Mouse (Mus musculus): ENCODE data around the gene Fjx1. TPM values are rescaled to one million over a fixed set of nuclear protein-coding genes. Genes with fewer than 3 reads are reported as not detected.

Gene Fjx1
- polyA plus RNA-seq, 1 experiment from 2014 or later, result 8.3 TPM

- DNase-seq, result peak; percentile 12
- H3K27ac ChIP-seq (ENCODE audit: low read depth), result no peak overlapping the region
Observed at GRCm38 (mm10) chr2:102406324-102407304, 45.7 kb downstream of the Fjx1 start.

DNA sequence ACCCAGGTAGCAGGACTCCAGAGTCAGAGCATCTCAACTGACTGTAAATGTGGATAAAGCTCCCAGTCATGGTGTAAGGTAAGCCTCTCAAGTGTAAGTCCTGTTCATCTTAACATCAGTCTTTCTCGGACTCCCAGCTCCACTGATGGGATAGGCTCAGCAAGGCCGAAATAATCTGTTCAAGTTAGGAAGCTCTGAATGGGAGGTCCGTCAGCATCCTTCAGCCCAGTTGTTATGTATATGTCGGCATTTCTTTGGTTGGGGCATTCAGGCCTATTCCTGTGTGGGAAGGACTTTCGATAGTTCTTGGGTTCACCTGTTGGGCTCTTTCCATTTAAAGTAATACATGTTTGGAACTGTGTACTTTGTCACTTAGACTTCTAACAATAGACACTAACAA, 48.3 kb downstream of the Fjx1 start:
- DNase-seq, result no peak
- H3K4me1 ChIP-seq (ENCODE audit: insufficient read depth), result peaks cover 10% of the 10 kb centered on the region
- H3K36me3 ChIP-seq (ENCODE audit: insufficient read depth), result peaks cover 3% of the 10 kb centered on the region; the same call in 1 of the 2 replicates
- no peak for TF ChIP-seq CTCF (IDR thresholded peaks at IDR 0.05; ENCODE audit: low read depth)
- WGBS, result 80% methylated on average over 5 of the region's 5 CpGs
- no peaks in the 10 kb centered on the region for H3K27me3 ChIP-seq (ENCODE audit: insufficient read depth, low read length)
- H3K4me3 ChIP-seq (ENCODE audit: low read depth, low read length), result no peak overlapping the region
- ATAC-seq (ENCODE audit: insufficient read depth), result no peak
- no peak overlapping the region for H3K9ac ChIP-seq
- no peak overlapping the region for H3K27ac ChIP-seq (ENCODE audit: low read depth)
- H3K4me2 ChIP-seq, result no peak overlapping the region
- H3K9me3 ChIP-seq (ENCODE audit: low read depth, low read length), result no peaks in the 10 kb centered on the region

More at GRCm38 (mm10) chr2:102406324-102407304, 45.7 kb downstream of the Fjx1 start:
- Histone ChIP-seq H3K36me3 (ENCODE audit: insufficient read depth) (no peaks in the 10 kb centered on the region), H3K4me2 (peak overlapping the region; percentile 21; the same call in 1 of the 2 replicates), H3K4me1 (ENCODE audit: insufficient read depth) (no peaks in the 10 kb centered on the region), H3K9me3 (ENCODE audit: low read depth, low read length) (no peaks in the 10 kb centered on the region), H3K9ac (no peak overlapping the region), H3K27me3 (ENCODE audit: insufficient read depth, low read length) (no peaks in the 10 kb centered on the region), H3K4me3 (ENCODE audit: low read depth, low read length) (no peak overlapping the region)
- 49% methylated on average over 4 of the region's 4 CpGs for WGBS
- no peak for TF ChIP-seq CTCF (IDR thresholded peaks at IDR 0.05; ENCODE audit: low read depth)
- peak; percentile 21; the same call in 1 of the 2 replicates for ATAC-seq (ENCODE audit: insufficient read depth)

DNA sequence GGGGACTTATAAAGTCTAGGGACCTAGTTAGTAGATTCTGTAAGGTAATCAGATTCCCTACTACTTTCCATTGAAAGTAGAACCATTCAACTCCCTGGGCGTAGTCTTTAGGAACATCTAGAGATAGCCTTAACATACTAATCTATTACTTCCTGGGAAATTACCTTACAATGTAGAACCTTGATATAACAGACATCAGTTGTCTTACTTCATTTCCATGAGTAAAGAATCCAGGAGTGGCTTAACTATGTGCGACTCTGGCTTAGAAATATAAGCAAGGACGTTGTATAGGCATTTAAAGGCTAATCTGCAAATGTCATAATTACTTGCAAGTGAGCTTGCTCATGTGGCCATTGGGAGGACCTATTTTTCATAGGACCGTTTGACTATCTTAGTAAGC, 49.0 kb downstream of the Fjx1 start:
- Histone ChIP-seq H3K27ac (ENCODE audit: low read depth) (no peak overlapping the region), H3K4me3 (ENCODE audit: low read depth, low read length) (no peak overlapping the region), H3K4me2 (no peak overlapping the region), H3K36me3 (ENCODE audit: insufficient read depth) (peaks cover 3% of the 10 kb centered on the region; the same call in 1 of the 2 replicates), H3K9ac (no peak overlapping the region), H3K9me3 (ENCODE audit: low read depth, low read length) (no peaks in the 10 kb centered on the region), H3K4me1 (ENCODE audit: insufficient read depth) (peaks cover 10% of the 10 kb centered on the region), H3K27me3 (ENCODE audit: insufficient read depth, low read length) (no peaks in the 10 kb centered on the region)
- DNase-seq (no peak), ATAC-seq (ENCODE audit: insufficient read depth) (no peak)
- WGBS, result 78% methylated on average over 4 of the region's 4 CpGs
- TF ChIP-seq CTCF (IDR thresholded peaks at IDR 0.05; ENCODE audit: low read depth), result no peak

GRCm38 (mm10) chr2:102401352-102401692, 51.0 kb downstream of the Fjx1 start:
- Histone ChIP-seq H3K9ac (peak overlapping the region; percentile 88), H3K4me3 (ENCODE audit: low read depth, low read length) (peak overlapping the region; percentile 66), H3K27me3 (ENCODE audit: insufficient read depth, low read length) (no peaks in the 10 kb centered on the region), H3K9me3 (ENCODE audit: low read depth, low read length) (no peaks in the 10 kb centered on the region), H3K27ac (ENCODE audit: low read depth) (peak overlapping the region; percentile 97), H3K4me2 (peak overlapping the region; percentile 93), H3K36me3 (ENCODE audit: insufficient read depth) (peaks cover 3% of the 10 kb centered on the region; the same call in 1 of the 2 replicates), H3K4me1 (ENCODE audit: insufficient read depth) (peaks cover 10% of the 10 kb centered on the region)
- ATAC-seq (ENCODE audit: insufficient read depth) (no peak; the same call in 1 of the 2 replicates), DNase-seq (no peak)
- WGBS, result 14% methylated on average over 6 of the region's 6 CpGs
- TF ChIP-seq CTCF (IDR thresholded peaks at IDR 0.05; ENCODE audit: low read depth), result no peak

DNA sequence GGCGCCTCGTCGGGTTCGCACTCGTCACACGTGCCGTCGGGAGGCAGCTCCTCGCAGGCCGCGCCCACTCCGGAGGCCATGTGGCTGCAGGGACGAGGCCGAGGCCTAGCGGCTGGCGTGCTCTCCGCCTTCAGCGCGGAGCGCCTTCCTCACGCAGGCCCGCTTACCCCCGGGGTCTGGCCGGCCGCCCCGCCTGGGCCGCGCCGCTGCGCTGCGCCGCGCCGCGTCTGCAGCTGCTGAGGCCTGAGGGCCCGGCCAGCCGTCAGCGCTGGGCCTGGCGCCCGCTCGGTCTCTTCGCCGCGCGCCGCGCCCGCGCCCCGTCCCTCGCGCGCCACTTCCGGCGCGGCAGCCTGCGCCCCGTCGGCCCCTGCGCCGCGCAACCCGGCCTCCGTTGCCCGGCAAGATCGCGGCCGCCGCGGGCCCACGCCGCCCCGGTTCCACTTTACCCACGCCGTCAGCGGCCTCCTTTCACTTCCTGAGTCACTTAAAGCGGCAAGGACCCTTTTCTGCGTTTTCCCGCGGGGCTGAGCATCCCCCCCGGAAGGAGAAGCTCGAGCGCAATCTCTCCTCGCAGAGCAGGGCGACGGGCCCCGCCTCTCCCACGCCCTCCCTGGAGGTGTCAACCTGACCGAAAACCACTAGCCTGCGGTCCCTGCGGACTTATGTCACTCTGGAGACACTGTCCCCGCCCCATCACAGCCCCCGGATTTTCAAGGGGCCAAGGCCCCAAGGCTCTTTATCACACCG, 51.5 kb downstream of the Fjx1 start:
- Histone ChIP-seq H3K9me3 (ENCODE audit: low read depth, low read length) (no peaks in the 10 kb centered on the region), H3K4me2 (peak overlapping the region; percentile 93), H3K4me3 (ENCODE audit: low read depth, low read length) (peak overlapping the region; percentile 66), H3K36me3 (ENCODE audit: insufficient read depth) (peaks cover 3% of the 10 kb centered on the region; the same call in 1 of the 2 replicates), H3K27ac (ENCODE audit: low read depth) (peak overlapping the region; percentile 97), H3K27me3 (ENCODE audit: insufficient read depth, low read length) (no peaks in the 10 kb centered on the region), H3K9ac (peak overlapping the region; percentile 88), H3K4me1 (ENCODE audit: insufficient read depth) (peaks cover 10% of the 10 kb centered on the region)
- DNase-seq (peak; percentile 92), ATAC-seq (ENCODE audit: insufficient read depth) (peak; percentile 96)
- WGBS, result under 1% methylated on average over 85 of the region's 94 CpGs
- no peak for TF ChIP-seq CTCF (IDR thresholded peaks at IDR 0.05; ENCODE audit: low read depth)

DNA sequence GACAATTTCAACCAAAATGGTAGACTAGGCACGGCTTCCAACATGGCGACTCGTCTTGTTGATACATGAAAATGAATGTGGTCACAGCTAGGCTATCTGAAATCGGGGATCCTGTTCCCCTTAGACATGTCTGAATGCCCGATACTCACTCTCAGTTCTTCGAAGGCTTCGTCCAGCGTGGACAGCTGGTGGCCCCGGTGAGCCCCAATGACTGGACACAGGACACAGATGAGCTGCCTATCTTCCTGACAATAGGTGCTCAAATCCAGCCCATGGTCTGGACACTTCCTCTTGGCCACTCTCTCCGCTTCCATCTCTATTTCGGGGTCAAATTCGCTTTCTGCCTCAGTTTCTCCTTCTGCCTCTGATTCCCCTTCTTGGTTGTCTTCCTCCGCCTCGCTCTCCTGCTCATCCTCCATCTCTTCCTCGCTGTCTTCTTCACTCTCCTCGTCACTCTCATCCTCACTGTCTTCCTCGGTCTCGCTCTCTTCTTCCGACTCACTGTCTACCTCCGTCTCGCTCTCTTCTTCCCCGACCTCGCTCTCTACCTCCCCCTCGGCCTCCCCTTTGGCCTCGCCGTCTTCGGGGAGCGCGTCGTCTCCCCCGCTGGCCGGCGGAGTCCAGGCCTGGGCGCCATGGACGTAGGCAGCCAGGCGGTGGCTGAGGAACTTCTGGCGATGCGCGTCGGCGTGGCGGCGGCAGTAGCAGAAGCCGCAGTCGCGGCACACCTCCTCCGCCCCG, 52.3 kb downstream of the Fjx1 start:
- peaks cover 3% of the 10 kb centered on the region; the same call in 1 of the 2 replicates for H3K36me3 ChIP-seq (ENCODE audit: insufficient read depth)
- H3K9ac ChIP-seq, result peak overlapping the region; percentile 88
- no peak for ATAC-seq (ENCODE audit: insufficient read depth)
- DNase-seq, result peak; percentile 6
- peak overlapping the region; percentile 97 for H3K27ac ChIP-seq (ENCODE audit: low read depth)
- H3K4me2 ChIP-seq, result peak overlapping the region; percentile 93
- peak overlapping the region; percentile 66 for H3K4me3 ChIP-seq (ENCODE audit: low read depth, low read length)
- no peaks in the 10 kb centered on the region for H3K9me3 ChIP-seq (ENCODE audit: low read depth, low read length)
- 33% methylated on average over 48 of the region's 48 CpGs for WGBS
- no peaks in the 10 kb centered on the region for H3K27me3 ChIP-seq (ENCODE audit: insufficient read depth, low read length)
- no peak for TF ChIP-seq CTCF (IDR thresholded peaks at IDR 0.05; ENCODE audit: low read depth)
- H3K4me1 ChIP-seq (ENCODE audit: insufficient read depth), result peaks cover 10% of the 10 kb centered on the region

Other genes starting within 250 kb of the Fjx1 start
- gene Trim44, start 44.7 kb downstream of the Fjx1 start, polyA plus RNA-seq (2014; fragmentation: Nextera tagmentation; extraction: Ambion mirVana), result 37.6 and 39.3 TPM in 2 replicates
- 16.2 and 17.9 TPM in 2 replicates for gene Pamr1, start 97.5 kb upstream of the Fjx1 start, polyA plus RNA-seq (2014; fragmentation: Nextera tagmentation; extraction: Ambion mirVana)
- gene Slc1a2, start 206.2 kb upstream of the Fjx1 start, polyA plus RNA-seq (2014; fragmentation: Nextera tagmentation; extraction: Ambion mirVana), result 0.31 and 0.42 TPM in 2 replicates

Measured in lung, embryonic 14.5 days (tissue).